Mouse (Mus musculus) neural tube, embryonic 10.5 days (tissue): ENCODE measurements at regions not wholly inside any gene's neighbourhood (a gene's known extent, or its start where the extent isn't known, plus 50 kb on each side); places are given as distances from the start of the nearest gene placed in this dataset.
"Not testable (repeated sequence)": the region's sequence is repeated elsewhere in the genome, so short reads cannot be mapped to it uniquely, and the experiment has no call there.

Experiments used
- DNase-seq: peaks from one replicate; pipeline ENCODE4 v3.0.0-alpha.2; 2017; ENCODE audit warnings: low spot score; ENCODE audit errors: extremely low spot score

- DNase-seq: no peak
These were observed 83.1 kb downstream of the Phlda1 start for GRCm38 (mm10) chr10:111589186-111589585.

DNA sequence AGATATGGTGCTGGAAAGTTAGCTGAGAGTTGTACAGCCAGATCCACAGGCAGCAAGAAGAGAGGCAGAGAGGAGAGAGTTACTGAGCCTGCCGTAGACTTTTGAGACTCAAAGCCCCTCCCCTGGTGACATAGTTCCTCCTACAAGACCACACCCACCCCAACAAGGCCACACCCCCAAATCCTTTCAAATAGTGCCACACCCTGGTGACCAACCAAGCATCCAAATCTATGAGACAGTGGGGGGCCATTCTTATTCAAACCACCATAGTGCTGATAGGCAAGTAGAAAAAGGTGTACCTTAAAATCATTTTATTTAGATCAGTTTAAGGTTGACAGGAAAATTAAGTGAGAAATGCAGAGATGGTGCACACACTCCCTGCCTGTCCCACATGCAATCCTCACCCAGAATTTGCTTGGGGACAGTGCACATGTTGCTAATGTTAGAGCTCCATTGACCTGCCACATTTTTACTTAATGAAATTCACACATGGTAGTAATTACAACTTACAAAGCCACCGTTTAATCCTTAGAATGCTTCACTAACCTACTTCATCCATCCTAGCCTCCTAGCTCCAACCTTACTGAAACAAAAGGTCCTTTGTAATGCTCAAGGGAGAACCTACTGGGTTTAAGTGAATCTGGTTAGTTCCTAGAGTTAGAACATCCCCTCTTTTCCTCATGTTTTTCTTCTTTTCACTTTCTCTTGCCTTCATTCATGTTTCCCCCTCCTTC is 86.5 kb downstream of the Phlda1 start:
- DNase-seq: no peak

- DNase-seq: no peak
These were observed 87.2 kb downstream of the Phlda1 start for GRCm38 (mm10) chr10:111593280-111593679.

DNA sequence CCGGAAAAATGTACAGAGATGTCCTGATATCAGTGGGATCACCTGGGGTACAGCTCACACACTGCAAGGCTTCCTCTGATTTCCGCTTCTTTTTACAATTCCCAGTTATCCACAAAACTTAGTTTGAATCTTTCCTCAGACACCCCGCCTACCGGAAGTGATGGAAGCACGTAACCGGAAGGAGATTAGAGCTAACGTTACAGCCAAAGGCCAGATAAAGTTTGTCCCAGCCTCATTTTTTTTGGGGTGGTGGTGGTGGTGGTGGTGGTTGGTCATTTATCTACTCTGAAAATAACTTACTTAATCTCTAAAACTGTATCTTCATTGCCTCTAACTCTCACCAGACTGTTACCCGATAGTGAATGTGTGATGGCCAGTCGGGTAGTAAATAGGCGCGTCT is 88.1 kb downstream of the Phlda1 start:
- DNase-seq: no peak

DNA sequence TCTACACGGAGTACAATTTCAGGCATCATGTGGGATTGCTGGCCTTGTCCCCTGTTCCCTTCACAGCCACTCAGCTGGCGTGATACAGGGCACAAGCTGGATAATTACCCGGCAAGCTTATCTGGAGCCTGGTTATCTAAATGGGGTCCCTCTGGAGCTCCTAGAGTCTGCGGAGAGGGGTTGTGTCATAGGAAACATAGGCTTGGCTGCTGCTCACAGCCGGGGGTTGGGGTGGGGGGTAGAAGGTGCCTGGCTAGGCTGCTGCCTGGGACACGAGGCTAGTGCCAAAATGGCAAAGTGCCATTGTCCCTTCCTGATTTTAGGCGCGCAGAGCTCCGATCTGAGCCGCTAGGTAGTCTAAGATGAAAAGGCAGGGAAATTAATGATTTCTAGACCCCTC is 88.6 kb downstream of the Phlda1 start:
- DNase-seq: no peak

- no peak for DNase-seq
These were observed 89.5 kb downstream of the Phlda1 start for GRCm38 (mm10) chr10:111595513-111595995.

GRCm38 (mm10) chr10:111598650-111599049 is 92.6 kb downstream of the Phlda1 start:
- DNase-seq: no peak

DNA sequence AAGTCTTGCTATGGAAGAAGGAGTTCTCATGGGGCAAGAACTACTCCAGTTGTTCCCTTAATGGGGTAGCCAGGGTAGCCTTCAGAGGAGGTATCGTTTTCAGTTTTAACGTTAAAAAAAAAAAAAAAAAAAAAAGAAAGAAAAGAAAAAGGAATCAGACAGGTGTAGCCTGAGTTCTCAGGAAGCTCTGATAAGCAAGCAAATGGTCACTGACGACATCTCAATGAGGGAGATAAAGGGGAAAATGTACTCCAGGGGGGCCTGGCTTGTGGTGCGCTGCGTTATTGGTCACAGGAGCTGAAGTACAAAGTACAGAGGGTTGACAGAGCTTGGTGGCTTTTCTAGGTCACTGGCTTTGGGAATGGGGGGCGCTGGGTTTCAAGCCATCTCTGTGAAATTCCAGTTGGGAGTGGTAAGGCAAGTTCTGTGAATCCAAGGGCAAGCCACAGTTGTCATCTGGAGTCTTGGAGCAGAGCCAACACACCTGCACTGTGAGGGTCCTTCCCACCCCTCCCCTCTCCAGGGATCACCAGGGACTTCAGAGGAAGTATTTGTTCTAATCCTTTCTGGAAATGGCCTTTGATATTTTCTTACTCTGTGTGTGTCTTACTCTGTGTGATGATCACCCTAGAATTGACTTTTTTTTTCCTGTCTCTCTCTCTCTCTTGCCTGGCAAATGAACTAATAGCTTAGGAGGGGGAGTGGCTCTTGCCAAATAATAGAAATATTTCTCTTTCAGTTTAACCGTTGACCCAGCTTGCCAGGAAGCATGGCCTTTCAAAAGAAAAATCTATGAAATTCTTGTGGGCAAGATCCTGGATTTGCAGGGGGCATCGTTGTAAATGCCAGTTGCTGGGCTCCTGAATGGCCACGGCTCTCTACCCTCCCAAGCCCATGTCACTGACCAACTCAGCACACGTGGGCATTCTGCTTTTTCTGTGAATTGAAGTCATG is 93.5 kb downstream of the Phlda1 start:
- no peak for DNase-seq

GRCm38 (mm10) chr10:111600251-111600620 is 94.2 kb downstream of the Phlda1 start:
- no peak for DNase-seq

- DNase-seq: peak; percentile 40
These were observed 94.6 kb downstream of the Phlda1 start for GRCm38 (mm10) chr10:111600677-111601099.

- DNase-seq: no peak
These were observed 97.1 kb downstream of the Phlda1 start for GRCm38 (mm10) chr10:111603166-111603565.

GRCm38 (mm10) chr10:111607381-111607780 is 101.3 kb downstream of the Phlda1 start:
- DNase-seq: not testable (repeated sequence)

DNA sequence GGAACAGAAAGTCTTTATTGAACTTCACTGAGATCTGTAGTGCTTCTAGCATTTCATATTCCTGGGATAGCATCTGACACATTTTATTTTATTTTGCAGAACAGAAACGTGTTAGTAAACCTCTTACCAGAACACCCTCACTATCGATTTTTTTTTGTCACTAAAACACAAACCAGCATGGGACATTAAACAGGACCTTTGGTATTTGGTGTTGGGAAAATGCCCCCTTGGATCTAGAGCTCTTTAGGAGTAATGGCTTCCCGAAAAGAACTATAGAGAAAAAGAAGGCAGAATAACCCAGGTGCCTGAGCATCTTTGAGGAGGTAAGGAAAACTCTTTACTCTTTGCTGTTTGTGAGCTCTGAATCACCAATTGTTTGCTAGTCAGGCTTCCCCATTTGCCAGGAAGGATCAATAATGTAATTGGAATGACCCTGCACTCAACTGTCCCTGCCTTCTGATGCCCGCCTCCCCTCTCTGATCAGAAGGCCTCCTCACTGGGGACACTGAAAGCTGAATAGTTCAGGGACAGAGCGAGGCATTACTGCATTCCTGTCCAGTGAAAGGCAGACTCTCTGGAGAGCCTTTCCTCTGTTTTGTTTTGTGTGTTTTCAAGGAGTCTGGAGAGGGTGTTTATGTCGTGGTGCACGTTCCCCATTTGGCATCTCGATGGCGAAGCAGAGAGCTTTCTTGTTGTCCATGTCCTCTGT is 102.5 kb downstream of the Phlda1 start:
- DNase-seq: no peak

GRCm38 (mm10) chr10:111609889-111610288 is 103.8 kb downstream of the Phlda1 start:
- DNase-seq: no peak

DNA sequence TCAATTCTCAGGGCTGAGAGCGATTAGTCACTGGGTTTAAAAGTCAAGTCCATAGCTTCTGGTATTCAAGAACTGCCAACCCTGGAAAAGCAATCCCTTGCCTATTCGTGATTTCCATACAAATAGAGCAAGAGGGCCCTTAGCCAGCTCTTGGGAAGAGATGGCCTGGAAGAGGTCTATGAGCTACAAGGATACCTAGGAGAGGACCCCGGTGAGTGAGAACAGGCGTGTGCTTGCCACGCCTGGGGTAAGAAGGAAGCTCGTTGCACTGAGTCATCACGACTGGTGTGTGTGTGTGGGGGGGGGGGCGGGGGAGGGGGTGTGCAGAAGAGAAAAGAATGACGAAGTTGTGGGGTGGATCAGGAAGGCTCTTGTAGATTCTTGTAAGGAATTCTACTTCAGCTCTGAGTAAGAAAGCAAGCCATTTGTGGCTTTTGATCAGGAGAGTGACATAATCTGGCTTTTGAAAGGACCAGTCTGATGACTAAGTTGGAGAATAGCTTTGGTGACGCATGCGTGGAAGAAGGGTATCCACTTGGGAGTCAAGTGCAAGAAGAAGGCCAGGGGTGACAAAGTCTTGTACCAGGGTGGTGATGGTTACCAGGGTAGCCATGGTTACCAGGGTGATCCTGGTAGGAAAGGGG is 113.7 kb downstream of the Phlda1 start:
- DNase-seq: no peak

GRCm38 (mm10) chr10:111620927-111621676 is 115.0 kb downstream of the Phlda1 start:
- no peak for DNase-seq

- no peak for DNase-seq
These were observed 116.7 kb downstream of the Phlda1 start for GRCm38 (mm10) chr10:111622789-111623188.

DNA sequence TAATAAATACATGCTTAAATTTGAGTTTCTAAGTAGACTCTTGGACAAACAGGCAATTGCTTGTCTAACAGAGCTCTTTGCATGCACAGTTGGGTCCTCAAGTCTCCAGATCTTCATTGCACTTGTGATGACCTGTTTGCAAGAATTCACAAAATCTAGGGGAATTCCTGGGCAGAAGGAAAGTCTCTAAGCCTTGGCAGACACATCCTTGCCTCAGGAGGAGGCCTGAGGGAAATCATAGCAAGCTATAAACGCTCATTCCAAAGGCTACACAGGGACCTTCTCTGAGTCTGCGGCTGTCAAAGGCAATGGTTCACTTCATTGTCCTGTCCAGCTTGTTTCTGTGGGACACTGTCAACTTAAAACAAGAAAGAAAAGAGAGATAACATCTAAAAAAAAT is 117.9 kb downstream of the Phlda1 start:
- no peak for DNase-seq

DNA sequence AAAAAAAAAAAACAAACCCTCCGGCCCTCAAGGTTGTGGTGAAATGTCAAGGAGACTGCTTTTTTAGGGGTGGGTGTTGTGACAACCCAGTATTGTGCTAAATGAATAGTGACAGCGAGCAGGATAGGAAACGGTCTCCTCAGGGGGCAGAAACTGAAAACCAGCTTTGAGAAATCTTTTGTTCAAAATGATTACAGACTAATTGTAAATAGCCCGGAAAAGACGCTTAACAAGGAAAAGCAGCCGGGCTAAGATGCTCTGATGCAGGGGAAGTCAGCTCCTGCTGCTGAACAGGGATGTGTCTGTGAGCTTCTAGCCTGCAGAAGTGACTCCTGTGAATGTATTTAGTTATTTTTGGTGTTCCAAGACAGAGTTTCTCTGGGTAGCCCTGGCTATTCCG is 118.5 kb downstream of the Phlda1 start:
- DNase-seq: no peak

GRCm38 (mm10) chr10:111625573-111625972 is 119.5 kb downstream of the Phlda1 start:
- DNase-seq: no peak
